Mouse (Mus musculus): ENCODE data around the gene Pcolce.

GRCm38 (mm10) chr5:137562965-137563364, 50.6 kb downstream of the Pcolce start:
- no peak for TF ChIP-seq POLR2A (IDR thresholded peaks at IDR 0.05; ENCODE audit: control insufficient read depth, low read depth, low read length)
- TF ChIP-seq CTCF (IDR thresholded peaks at IDR 0.05; ENCODE audit: control insufficient read depth, insufficient read depth, insufficient replicate concordance, low read depth, low read length) = no peak
